In genomic region chr16:32643661-32644061, GRCm38 (mm10) we compare ENCODE assay signal across 8 mouse cellular contexts. TPM values are rescaled to one million over a fixed set of nuclear protein-coding genes. Genes with fewer than 3 reads are reported as not detected.
DNase-seq lines count a peak whose midpoint lies in the region; ATAC-seq and TF ChIP-seq lines count a peak whose summit lies in the region.

Tnk2 (plus strand) TSS chr16:32643874.

- H3K4me3 ChIP-seq in heart, embryonic 12.5 days: peak within 1 kb of the TSS; percentile 87
- peak within 1 kb of the TSS; percentile 83 for H3K4me3 ChIP-seq in kidney, postnatal 0 days (replicated peaks; ENCODE audit: low read depth, low read length)
- H3K4me3 ChIP-seq in liver, embryonic 11.5 days (ENCODE audit: low read depth, low read length): peak within 1 kb of the TSS; percentile 93
- peak within 1 kb of the TSS; percentile 86 for H3K4me3 ChIP-seq in stomach, embryonic 16.5 days (replicated peaks; ENCODE audit: low read length)

- peak within 1 kb of the TSS; percentile 90 for H3K9ac ChIP-seq in heart, embryonic 12.5 days
- H3K9ac ChIP-seq in kidney, postnatal 0 days (ENCODE audit: low read depth, low read length): peak within 1 kb of the TSS; percentile 93
- H3K9ac ChIP-seq in liver, embryonic 11.5 days (ENCODE audit: low read depth, low read length): peak within 1 kb of the TSS; percentile 86
- peak within 1 kb of the TSS; percentile 93 for H3K9ac ChIP-seq in stomach, embryonic 16.5 days (ENCODE audit: low read length)

- peaks cover 36% of the 10 kb centered on the region for H3K4me1 ChIP-seq in heart, embryonic 12.5 days (replicated peaks)
- peaks cover 4% of the 10 kb centered on the region for H3K4me1 ChIP-seq in kidney, postnatal 0 days (replicated peaks; ENCODE audit: insufficient read depth, low read length)
- peaks cover 25% of the 10 kb centered on the region for H3K4me1 ChIP-seq in liver, embryonic 11.5 days (replicated peaks; ENCODE audit: control insufficient read depth, insufficient read depth, low read length)
- H3K4me1 ChIP-seq in stomach, embryonic 16.5 days (ENCODE audit: control insufficient read depth, insufficient read depth, low read length): peaks cover 24% of the 10 kb centered on the region

- H3K4me2 ChIP-seq in heart, embryonic 12.5 days: peak within 1 kb of the TSS; percentile 93
- H3K4me2 ChIP-seq in kidney, postnatal 0 days (ENCODE audit: low read length): peak within 1 kb of the TSS; percentile 94
- peak within 1 kb of the TSS; percentile 82 for H3K4me2 ChIP-seq in liver, embryonic 11.5 days
- H3K4me2 ChIP-seq in stomach, embryonic 16.5 days (ENCODE audit: low read depth, low read length): peak within 1 kb of the TSS; percentile 92

- peak; percentile 70 for ATAC-seq in erythroblast, adult 5-6 weeks (replicated peaks; ENCODE audit: low FRiP score, poor library complexity, severe bottlenecking)
- peak; percentile 89 for ATAC-seq in heart, embryonic 12.5 days (ENCODE audit: insufficient number of reproducible peaks, low FRiP score)
- ATAC-seq in kidney, postnatal 0 days (replicated peaks; ENCODE audit: low FRiP score, low read depth): peak; percentile 84
- peak; percentile 86 for ATAC-seq in liver, embryonic 11.5 days (replicated peaks; ENCODE audit: low FRiP score)
- peak; percentile 90 for ATAC-seq in stomach, embryonic 16.5 days (ENCODE audit: insufficient read depth, low FRiP score)

- no peaks in the 10 kb centered on the region for H3K9me3 ChIP-seq in heart, embryonic 12.5 days (replicated peaks)
- no peaks in the 10 kb centered on the region for H3K9me3 ChIP-seq in kidney, postnatal 0 days (replicated peaks; ENCODE audit: low read length)
- no peaks in the 10 kb centered on the region for H3K9me3 ChIP-seq in liver, embryonic 11.5 days (ENCODE audit: control insufficient read depth, low read length)
- H3K9me3 ChIP-seq in stomach, embryonic 16.5 days (replicated peaks; ENCODE audit: control insufficient read depth, low read length): no peaks in the 10 kb centered on the region

- H3K36me3 ChIP-seq in heart, embryonic 12.5 days: no peaks in the 10 kb centered on the region
- H3K36me3 ChIP-seq in kidney, postnatal 0 days (ENCODE audit: insufficient read depth, low read length): no peaks in the 10 kb centered on the region
- no peaks in the 10 kb centered on the region for H3K36me3 ChIP-seq in liver, embryonic 11.5 days (ENCODE audit: control insufficient read depth, insufficient read depth, low read length)
- H3K36me3 ChIP-seq in stomach, embryonic 16.5 days (ENCODE audit: control insufficient read depth, insufficient read depth, low read length): no peaks in the 10 kb centered on the region

- WGBS in heart, embryonic 12.5 days: 4% methylated on average over 38 of the region's 40 CpGs
- 1% methylated on average over 37 of the region's 40 CpGs for WGBS in kidney, postnatal 0 days
- WGBS in liver, embryonic 11.5 days: 0% methylated on average over 35 of the region's 40 CpGs
- 1% methylated on average over 30 of the region's 40 CpGs for WGBS in stomach, embryonic 16.5 days

- no peak for TF ChIP-seq CTCF in brain, embryonic 14.5 days (IDR thresholded peaks at IDR 0.05; ENCODE audit: borderline replicate concordance, extremely low read depth, insufficient read depth, insufficient read length)
- TF ChIP-seq CTCF in kidney, postnatal 0 days (IDR thresholded peaks at IDR 0.05; ENCODE audit: low read depth): no peak

- TF ChIP-seq POLR2A in brain, embryonic 14.5 days (IDR thresholded peaks at IDR 0.05; ENCODE audit: borderline replicate concordance, extremely low read depth, insufficient read depth, insufficient read length, poor library complexity, severe bottlenecking): peak; percentile 78

- peak; percentile 92 for DNase-seq in CD4-positive, CD25-positive, alpha-beta regulatory T cell, adult 2 months (ENCODE audit: low read depth, low spot score)
- DNase-seq in brain, embryonic 14.5 days (ENCODE audit: low read depth): peak; percentile 95
- DNase-seq in kidney, postnatal 0 days (ENCODE audit: low spot score): peak; percentile 91
- peak; percentile 82 for DNase-seq in liver, embryonic 11.5 days (ENCODE audit: low spot score)
- DNase-seq in natural killer cell, adult 2 months (ENCODE audit: low spot score in 2 of 2): peak; percentile 79 to 85

- H3K27ac ChIP-seq in heart, embryonic 12.5 days (ENCODE audit: poor library complexity, severe bottlenecking): peak within 1 kb of the TSS; percentile 54
- peak within 1 kb of the TSS; percentile 76 for H3K27ac ChIP-seq in kidney, postnatal 0 days
- peak within 1 kb of the TSS; percentile 83 for H3K27ac ChIP-seq in liver, embryonic 11.5 days (ENCODE audit: low read depth, low read length)
- peak within 1 kb of the TSS; percentile 83 for H3K27ac ChIP-seq in stomach, embryonic 16.5 days (ENCODE audit: low read length)

- no peaks in the 10 kb centered on the region for H3K27me3 ChIP-seq in heart, embryonic 12.5 days (replicated peaks)
- H3K27me3 ChIP-seq in kidney, postnatal 0 days (ENCODE audit: insufficient read depth, low read length): no peaks in the 10 kb centered on the region
- H3K27me3 ChIP-seq in liver, embryonic 11.5 days (replicated peaks; ENCODE audit: control insufficient read depth, insufficient read depth, low read length): no peaks in the 10 kb centered on the region
- no peaks in the 10 kb centered on the region for H3K27me3 ChIP-seq in stomach, embryonic 16.5 days (ENCODE audit: control insufficient read depth, insufficient read depth, low read length)

RNA-seq across cellular contexts. Expression of gene Tnk2, which starts in this region (rescaled TPM):
- polyA plus RNA-seq in brain, embryonic 14.5 days (2012; rRNA removed): 127 and 134 TPM in 2 replicates
- 15.8 and 33.2 TPM in 2 replicates for total RNA-seq in erythroblast, adult 5-6 weeks (2015; ENCODE audit: low replicate concordance)
- 19.6 and 29.7 TPM in 2 replicates for total RNA-seq in erythroblast, adult 5-6 weeks (2017; ENCODE audit: low replicate concordance)
- polyA plus RNA-seq in heart, embryonic 12.5 days (2016; fragmentation: Nextera tagmentation; extraction: Ambion mirVana): 6.7 and 8.4 TPM in 2 replicates
- 8.4 and 8.5 TPM in 2 replicates for polyA plus RNA-seq in kidney, postnatal 0 days (2015; fragmentation: Nextera tagmentation; extraction: Ambion mirVana)
- 10.8 and 11.6 TPM in 2 replicates for polyA plus RNA-seq in liver, embryonic 11.5 days (2014; fragmentation: Nextera tagmentation; extraction: Ambion mirVana)
- 10.6 TPM in 2 replicates for polyA plus RNA-seq in stomach, embryonic 16.5 days (2015; fragmentation: Nextera tagmentation; extraction: Ambion mirVana)

Comparison
In these comparisons a context has a peak if more than half of its experiments do, and no peak if none do; other contexts are left out.
1. Peak in every context shown above with its lines: DNase-seq, ATAC-seq, H3K4me3 ChIP-seq and H3K27ac ChIP-seq.
2. RNA of gene Tnk2 (polyA plus RNA-seq): 127 to 134 TPM in brain, embryonic 14.5 days; 10.8 to 11.6 TPM in liver, embryonic 11.5 days, 10.6 TPM in stomach, embryonic 16.5 days, 8.4 to 8.5 TPM in kidney, postnatal 0 days and 6.7 to 8.4 TPM in heart, embryonic 12.5 days; every median in the first group is over 10 times any median in the second.